ENCODE assay signal across 24 mouse cellular contexts in the genomic region with DNA sequence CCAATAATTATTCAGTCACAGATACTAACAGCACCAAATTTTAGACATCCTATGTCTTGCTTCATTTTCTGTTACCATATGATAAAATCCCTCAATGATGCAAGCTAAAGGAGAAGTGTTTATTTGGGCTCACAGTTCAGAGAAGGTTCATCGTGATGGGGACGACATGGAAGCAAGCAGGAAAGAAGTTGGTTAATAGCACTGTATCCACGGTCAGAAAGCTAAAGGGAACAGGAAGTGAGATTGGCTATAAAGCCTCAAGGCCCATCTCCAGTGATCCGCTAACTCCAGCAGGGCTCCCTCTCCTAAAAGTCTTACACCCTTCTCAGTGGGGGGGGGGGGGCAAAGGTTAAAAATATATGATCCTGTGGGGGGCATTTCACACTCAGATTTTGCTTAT. TPM values are rescaled to one million over a fixed set of nuclear protein-coding genes. Genes with fewer than 3 reads are reported as not detected.
A peak's percentile ranks its signal among the peaks of the same experiment; 100 is the strongest.
DNase-seq lines count a peak whose midpoint lies in the region; ATAC-seq lines count a peak whose summit lies in the region.
"Had no signal": no experiment of that assay in that cellular context is flagged by ENCODE, and none has a peak within 500 bp of the region (broad histone marks: within the 10 kb centered on the region; RNA-seq: fewer than 3 reads in every experiment).

No protein-coding gene starts in this region.

- H3K9me3 ChIP-seq in midbrain, embryonic 11.5 days (ENCODE audit: control insufficient read depth, low read length): no peaks in the 10 kb centered on the region
- H3K9me3 ChIP-seq in midbrain, embryonic 14.5 days (ENCODE audit: control insufficient read depth, low read length): no peaks in the 10 kb centered on the region
- H3K9me3 ChIP-seq: G1E had no signal

- no peak overlapping the region for H3K27ac ChIP-seq in midbrain, embryonic 11.5 days (ENCODE audit: low read depth, low read length)
- H3K27ac ChIP-seq in midbrain, embryonic 14.5 days (replicated peaks; ENCODE audit: low read depth, low read length): no peak overlapping the region

- no peaks in the 10 kb centered on the region for H3K36me3 ChIP-seq in midbrain, embryonic 11.5 days (ENCODE audit: control insufficient read depth, insufficient read depth, low read length)
- no peaks in the 10 kb centered on the region for H3K36me3 ChIP-seq in midbrain, embryonic 14.5 days (ENCODE audit: control insufficient read depth, insufficient read depth, low read length)
- H3K36me3 ChIP-seq: G1E had no signal

- H3K4me2 ChIP-seq in midbrain, embryonic 11.5 days: no peak overlapping the region
- no peak overlapping the region for H3K4me2 ChIP-seq in midbrain, embryonic 14.5 days (ENCODE audit: low read length)

- H3K27me3 ChIP-seq in midbrain, embryonic 11.5 days (ENCODE audit: control insufficient read depth, insufficient read depth, low read length): no peaks in the 10 kb centered on the region
- H3K27me3 ChIP-seq in midbrain, embryonic 14.5 days (ENCODE audit: control insufficient read depth, insufficient read depth, low read length): no peaks in the 10 kb centered on the region

- no peaks in the 10 kb centered on the region for H3K4me1 ChIP-seq in midbrain, embryonic 11.5 days (ENCODE audit: control insufficient read depth, insufficient read depth, low read length)
- no peaks in the 10 kb centered on the region for H3K4me1 ChIP-seq in midbrain, embryonic 14.5 days (ENCODE audit: control insufficient read depth, insufficient read depth, low read length)

- no peak for ATAC-seq in midbrain, embryonic 11.5 days (ENCODE audit: low FRiP score)
- ATAC-seq in midbrain, embryonic 14.5 days (ENCODE audit: low FRiP score, low TSS enrichment): no peak
- ATAC-seq in granulocyte monocyte progenitor cell, adult 5-6 weeks (replicated peaks; ENCODE audit: poor library complexity, severe bottlenecking): peak; percentile 75
- peak; percentile 79 for ATAC-seq in megakaryocyte, adult 5-6 weeks (ENCODE audit: poor library complexity, severe bottlenecking)
- ATAC-seq in megakaryocyte progenitor cell, adult 5-6 weeks (replicated peaks; ENCODE audit: poor library complexity): peak; percentile 44; the same call in 1 of the 2 replicates
- ATAC-seq: activated CD4-positive, CD25-positive, alpha-beta regulatory T cell, adult 4 months; CD4-positive, CD25-positive, alpha-beta regulatory T cell, adult 4 months; Patski had no signal

- 80% methylated on average over 4 of the region's 4 CpGs for WGBS in midbrain, embryonic 11.5 days
- WGBS in midbrain, embryonic 14.5 days: 86% methylated on average over 4 of the region's 4 CpGs

- H3K9ac ChIP-seq in midbrain, embryonic 11.5 days (ENCODE audit: low read length): no peak overlapping the region
- no peak overlapping the region for H3K9ac ChIP-seq in midbrain, embryonic 14.5 days (replicated peaks; ENCODE audit: low read length)

- no peak overlapping the region for H3K4me3 ChIP-seq in midbrain, embryonic 11.5 days (ENCODE audit: low read depth, low read length)
- H3K4me3 ChIP-seq in midbrain, embryonic 14.5 days (replicated peaks; ENCODE audit: low read depth, low read length): no peak overlapping the region

- DNase-seq in midbrain, embryonic 11.5 days (ENCODE audit: low spot score, missing footprints): peak; percentile 8
- no peak for DNase-seq in midbrain, embryonic 14.5 days
- DNase-seq in right cerebral cortex, postnatal 10 days (ENCODE audit: low spot score in 2 of 2): no peak
- no peak for DNase-seq in right cerebral cortex, postnatal 4 days
- no peak for DNase-seq in urinary bladder, postnatal 4 days (ENCODE audit: low spot score in 2 of 2)
- DNase-seq: adrenal gland, adult 2 months; adrenal gland, adult 8-10 months; adrenal gland, postnatal 10 days; adrenal gland, postnatal 14 days; adrenal gland, postnatal 25 days; adrenal gland, postnatal 36 days; B cell, adult 2 months; cerebellum, adult 11 months; cerebellum, adult 11-12 months had no signal

RNA-seq across cellular contexts. Expression of a gene that starts 12.8 kb away (rescaled TPM):
- 0.38 and 0.65 TPM in 2 replicates for polyA plus RNA-seq in midbrain, embryonic 11.5 days (2014; fragmentation: Nextera tagmentation; extraction: Ambion mirVana)
- 0.47 and 0.61 TPM in 2 replicates for polyA plus RNA-seq in midbrain, embryonic 14.5 days (2014; fragmentation: Nextera tagmentation; extraction: Ambion mirVana)
- 2.0 TPM in 2 replicates for total RNA-seq in granulocyte monocyte progenitor cell, adult 5-6 weeks (2014; fragmentation: Nextera tagmentation)
- total RNA-seq in granulocyte monocyte progenitor cell, adult 5-6 weeks (2017): 0.34 and 0.82 TPM in 2 replicates
- 0.96 and 1.1 TPM in 2 replicates for total RNA-seq in megakaryocyte, adult 5-6 weeks (2015)
- total RNA-seq in megakaryocyte, adult 5-6 weeks (2017): 0.40 and 2.9 TPM in 2 replicates
- 0.67 and 1.0 TPM in 2 replicates for total RNA-seq in megakaryocyte progenitor cell, adult 5-6 weeks (2015)
- total RNA-seq in megakaryocyte progenitor cell, adult 5-6 weeks (2017): 0.68 TPM in 1 of 2 replicates, not detected in the other
- total RNA-seq: adrenal gland, postnatal 14 days; CH12.LX; G1E; MEL had no signal
- polyA plus RNA-seq: G1E had no signal

RNA-seq across cellular contexts. Expression of a gene that starts 22.9 kb away (rescaled TPM):
- 5.0 and 6.2 TPM in 2 replicates for polyA plus RNA-seq in midbrain, embryonic 11.5 days (2014; fragmentation: Nextera tagmentation; extraction: Ambion mirVana)
- polyA plus RNA-seq in midbrain, embryonic 14.5 days (2014; fragmentation: Nextera tagmentation; extraction: Ambion mirVana): 0.27 and 0.57 TPM in 2 replicates
- total RNA-seq in granulocyte monocyte progenitor cell, adult 5-6 weeks (2014; fragmentation: Nextera tagmentation): 140 and 158 TPM in 2 replicates
- 95.1 and 117 TPM in 2 replicates for total RNA-seq in granulocyte monocyte progenitor cell, adult 5-6 weeks (2017)
- total RNA-seq in megakaryocyte, adult 5-6 weeks (2015): 60.9 and 70.4 TPM in 2 replicates
- total RNA-seq in megakaryocyte, adult 5-6 weeks (2017): 45.6 and 47.0 TPM in 2 replicates
- total RNA-seq in megakaryocyte progenitor cell, adult 5-6 weeks (2015): 127 and 144 TPM in 2 replicates
- 98.1 and 105 TPM in 2 replicates for total RNA-seq in megakaryocyte progenitor cell, adult 5-6 weeks (2017)

RNA-seq across cellular contexts. Expression of a gene that starts 51.0 kb away (rescaled TPM):
- 11.7 TPM in 2 replicates for polyA plus RNA-seq in midbrain, embryonic 11.5 days (2014; fragmentation: Nextera tagmentation; extraction: Ambion mirVana)
- polyA plus RNA-seq in midbrain, embryonic 14.5 days (2014; fragmentation: Nextera tagmentation; extraction: Ambion mirVana): 25.9 and 34.2 TPM in 2 replicates
- not detected in 2 replicates for total RNA-seq in granulocyte monocyte progenitor cell, adult 5-6 weeks (2014; fragmentation: Nextera tagmentation)
- total RNA-seq in granulocyte monocyte progenitor cell, adult 5-6 weeks (2017): not detected in 2 replicates
- total RNA-seq in megakaryocyte, adult 5-6 weeks (2015): not detected in 2 replicates
- total RNA-seq in megakaryocyte, adult 5-6 weeks (2017): not detected in 2 replicates
- not detected in 2 replicates for total RNA-seq in megakaryocyte progenitor cell, adult 5-6 weeks (2015)
- total RNA-seq in megakaryocyte progenitor cell, adult 5-6 weeks (2017): not detected in 2 replicates
- total RNA-seq: CH12.LX, G1E, MEL had no signal
- polyA plus RNA-seq: activated CD4-positive, CD25-positive, alpha-beta regulatory T cell, adult 4 months; C2C12; CD4-positive, CD25-positive, alpha-beta regulatory T cell, adult 4 months; G1E; Patski had no signal

Comparison
In these comparisons a context has a peak if more than half of its experiments do, and no peak if none do; other contexts are left out.
1. ATAC-seq: peak in granulocyte monocyte progenitor cell, adult 5-6 weeks (single experiment), megakaryocyte, adult 5-6 weeks (single experiment) and megakaryocyte progenitor cell, adult 5-6 weeks (single experiment); none in midbrain, embryonic 11.5 days (single experiment) and midbrain, embryonic 14.5 days (single experiment).